Mouse (Mus musculus): ENCODE results near the gene Crybb2. TPM values are rescaled to one million over a fixed set of nuclear protein-coding genes. Genes with fewer than 3 reads are reported as not detected.

Crybb2 gene
- total RNA-seq, 2 experiments from 2014 or later: not detected

DNA sequence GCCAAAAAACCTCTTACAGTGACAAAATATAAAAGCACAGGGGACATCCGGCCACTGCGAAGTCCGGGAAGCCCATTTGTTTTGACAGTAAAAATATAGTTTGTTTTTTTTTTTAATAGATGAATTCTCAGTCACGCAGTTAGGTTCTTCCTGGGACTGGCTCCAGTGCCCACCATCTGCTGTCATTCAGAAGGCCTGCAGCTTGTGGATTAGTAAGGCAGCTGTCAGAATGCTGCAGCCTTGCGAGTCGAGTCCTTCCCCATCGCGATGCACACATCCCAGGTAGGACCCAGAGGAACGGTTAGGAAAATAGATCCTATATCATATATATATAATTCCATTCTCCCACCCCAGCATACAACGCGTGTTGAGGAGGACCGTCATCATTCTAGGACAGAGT lies 16.5 kb upstream of the Crybb2 start:
- peak in 1 of 2 experiments; percentile 73 for DNase-seq (ENCODE audit: low spot score in 2 of 2)
- H3K27ac ChIP-seq: peak overlapping the region; percentile 33; the same call in 1 of the 2 replicates
- no peak overlapping the region for H3K4me3 ChIP-seq
- no peak for TF ChIP-seq CTCF (conservative IDR thresholded peaks at IDR 0.05)

DNA sequence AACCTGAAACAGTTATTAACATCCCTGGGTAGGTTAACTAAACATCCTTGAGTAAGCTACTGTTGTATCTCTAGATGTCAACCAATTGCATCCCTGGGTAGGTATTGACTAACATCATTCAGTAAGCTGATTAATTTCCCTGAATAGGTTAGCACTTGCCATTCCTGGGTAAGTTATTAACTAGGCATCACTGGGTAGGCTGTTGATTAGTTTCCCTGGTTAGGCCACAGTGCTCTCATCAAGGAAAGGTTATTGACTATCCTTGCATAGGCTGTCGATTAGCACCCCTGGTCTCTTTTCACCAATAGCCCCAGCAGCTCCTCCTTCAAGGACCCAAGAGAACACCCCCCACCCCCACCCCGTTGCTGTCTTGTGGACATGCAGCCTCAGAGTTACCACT lies 16.0 kb upstream of the Crybb2 start:
- no peak overlapping the region for H3K4me3 ChIP-seq
- H3K27ac ChIP-seq: peak overlapping the region; percentile 25; the same call in 1 of the 2 replicates
- no peak for TF ChIP-seq CTCF (conservative IDR thresholded peaks at IDR 0.05)
- DNase-seq (ENCODE audit: low spot score in 2 of 2): no peak

DNA sequence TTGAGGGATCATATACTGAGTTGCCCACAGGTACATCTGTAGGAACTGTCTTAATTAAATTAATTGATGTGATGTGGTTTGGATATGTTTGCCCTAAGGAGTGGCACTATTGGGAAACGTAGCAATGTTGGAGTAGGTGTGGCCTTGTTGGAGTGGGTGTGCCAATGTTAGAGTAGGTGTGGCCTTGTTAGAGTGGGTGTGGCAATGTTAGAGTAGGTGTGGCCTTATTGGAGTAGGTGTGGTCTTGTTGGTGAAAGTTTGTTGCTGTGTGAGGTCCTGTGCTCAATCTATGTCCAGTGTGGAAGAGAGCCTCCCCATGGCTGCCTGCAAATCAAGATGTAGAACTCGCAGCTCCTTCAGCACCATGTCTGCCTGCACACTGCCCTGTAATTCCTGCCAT lies 14.4 kb upstream of the Crybb2 start:
- no peak for TF ChIP-seq CTCF (conservative IDR thresholded peaks at IDR 0.05)
- H3K27ac ChIP-seq: no peak overlapping the region
- DNase-seq (ENCODE audit: low spot score in 2 of 2): no peak
- H3K4me3 ChIP-seq: no peak overlapping the region

DNA sequence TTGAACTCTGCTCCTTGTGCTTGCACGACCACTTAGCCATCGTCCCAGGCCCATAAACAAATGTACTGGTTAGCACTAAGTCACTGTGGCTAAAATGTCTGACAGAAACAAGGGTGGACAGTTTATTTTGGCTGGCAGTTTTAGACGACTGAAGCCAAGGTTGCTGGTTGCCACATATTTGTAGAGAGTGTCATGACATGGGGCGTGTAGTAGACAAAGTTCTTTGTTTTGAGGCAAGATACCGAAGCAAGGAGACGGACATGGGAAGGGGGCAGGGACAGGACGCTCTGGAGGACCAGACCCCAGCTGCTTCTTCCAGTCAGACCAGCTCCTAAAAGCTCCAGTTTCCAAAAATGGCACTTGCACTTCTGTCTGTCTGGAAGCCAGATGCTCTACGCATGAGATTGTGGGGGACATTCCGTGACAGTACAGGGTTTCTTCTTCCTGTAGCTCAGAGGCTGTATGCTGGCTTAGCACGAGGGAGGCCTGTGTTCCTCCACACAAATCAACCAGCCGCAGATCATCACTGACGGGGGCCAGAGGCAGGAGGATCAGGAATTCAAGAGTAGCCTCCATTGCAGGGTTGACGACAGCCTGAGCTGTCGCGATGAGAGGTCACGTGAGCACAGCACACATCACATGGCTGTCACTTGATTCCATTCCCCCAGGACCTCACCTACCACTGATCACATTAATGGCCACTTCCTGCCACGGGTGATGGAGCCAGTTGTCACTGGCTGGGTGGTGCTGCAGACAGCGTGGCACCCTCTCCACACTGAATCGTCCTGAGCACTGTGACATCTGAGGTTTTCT lies 12.6 kb upstream of the Crybb2 start:
- H3K4me3 ChIP-seq: no peak overlapping the region
- TF ChIP-seq CTCF (conservative IDR thresholded peaks at IDR 0.05): no peak
- H3K27ac ChIP-seq: peak overlapping the region; percentile 29; the same call in 1 of the 2 replicates
- no peak for DNase-seq (ENCODE audit: low spot score in 2 of 2)

DNA sequence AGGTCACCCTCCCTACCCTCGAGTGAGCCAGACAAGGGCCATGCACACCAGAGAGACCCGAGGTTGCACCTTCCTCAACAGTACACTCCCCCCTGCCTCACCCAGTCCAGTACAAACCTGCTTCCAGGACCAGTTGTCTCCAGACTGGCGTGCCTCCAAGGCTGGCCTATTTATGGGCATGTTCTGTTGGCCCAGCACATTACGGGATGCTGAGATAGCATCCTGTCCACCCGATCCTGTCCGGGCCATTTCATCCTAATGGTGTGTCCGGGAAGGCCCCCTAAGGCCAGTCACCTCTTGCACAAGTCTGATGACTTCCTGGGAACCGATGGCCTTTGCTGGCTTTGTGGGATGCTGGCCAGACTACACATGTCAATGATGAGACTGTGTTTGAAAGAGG lies 11.5 kb upstream of the Crybb2 start, which contains the start of gene Crybb3:
TSS of gene Crybb3 (minus strand) at position 146 of the 400 bp plus-strand sequence.
- no peak for TF ChIP-seq CTCF (conservative IDR thresholded peaks at IDR 0.05)
- no peak for DNase-seq (ENCODE audit: low spot score in 2 of 2)
- peak within 1 kb of the TSS; percentile 29; the same call in 1 of the 2 replicates for H3K27ac ChIP-seq
- no peak within 1 kb of the TSS for H3K4me3 ChIP-seq

DNA sequence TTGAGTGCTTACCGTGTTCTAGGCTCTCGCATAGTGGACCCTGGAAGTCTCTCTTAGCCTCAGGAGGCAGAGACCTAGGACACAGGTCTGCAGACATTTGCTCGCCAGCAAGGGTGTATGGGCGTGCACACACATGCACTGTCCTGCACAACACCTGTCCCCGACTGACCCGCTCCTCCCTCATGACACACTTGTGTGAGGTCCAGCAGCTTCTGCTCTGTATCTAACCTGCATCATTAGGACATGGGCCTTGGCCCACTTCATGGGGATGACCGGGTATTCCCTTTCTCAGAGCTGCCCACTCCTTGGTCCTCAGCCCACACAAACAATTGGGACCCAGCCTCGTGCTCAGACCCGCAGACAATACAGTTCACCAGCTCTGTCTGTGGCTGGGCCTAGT lies 11.1 kb upstream of the Crybb2 start:
- Histone ChIP-seq H3K27ac (no peak overlapping the region), H3K4me3 (no peak overlapping the region)
- no peak for TF ChIP-seq CTCF (conservative IDR thresholded peaks at IDR 0.05)
- no peak for DNase-seq (ENCODE audit: low spot score in 2 of 2)

DNA sequence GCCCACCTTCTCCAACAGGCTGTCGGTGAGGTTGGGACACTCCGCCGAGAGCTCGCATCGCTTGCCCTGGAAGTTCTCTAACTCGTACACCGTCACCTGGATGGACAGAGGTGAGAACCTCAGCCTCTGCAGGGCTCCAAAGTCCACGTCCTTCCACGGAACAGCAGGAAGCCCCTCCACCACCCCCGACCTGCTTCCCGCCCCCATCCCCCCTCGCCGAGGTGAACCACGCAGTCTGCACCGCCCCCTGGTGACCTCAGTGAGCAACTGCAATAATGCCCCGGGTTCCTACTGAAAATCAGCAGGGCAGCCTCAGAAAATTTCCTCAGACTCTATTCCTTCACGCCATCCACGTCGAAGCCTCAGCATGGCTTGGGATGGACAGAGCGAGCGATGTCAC lies 9.9 kb upstream of the Crybb2 start:
- Histone ChIP-seq H3K27ac (no peak overlapping the region), H3K4me3 (peak overlapping the region; percentile 37)
- peak; percentile 81 for TF ChIP-seq CTCF (conservative IDR thresholded peaks at IDR 0.05)
- DNase-seq (ENCODE audit: low spot score in 2 of 2): peak in 1 of 2 experiments; percentile 69

DNA sequence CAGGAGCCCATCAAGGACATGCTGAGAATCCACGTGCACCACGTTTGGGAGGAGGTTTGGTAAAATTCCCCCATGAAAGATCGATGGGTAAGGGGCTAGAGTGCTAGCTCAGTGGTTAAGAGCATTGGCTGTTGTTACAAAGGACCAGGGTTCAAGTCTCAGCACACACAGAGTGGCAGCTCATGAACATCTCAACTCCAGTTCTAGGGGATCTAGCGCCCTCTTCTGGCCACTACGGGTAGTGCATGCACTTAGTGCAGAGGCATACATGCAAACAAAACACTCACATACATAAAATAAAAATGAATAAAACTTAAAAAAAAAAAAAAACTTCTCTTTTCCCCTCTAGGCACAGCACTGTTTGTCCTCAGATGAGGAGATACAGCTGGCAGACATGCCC lies 8.8 kb upstream of the Crybb2 start:
- Histone ChIP-seq H3K4me3 (no peak overlapping the region), H3K27ac (no peak overlapping the region)
- peak; percentile 74 for TF ChIP-seq CTCF (conservative IDR thresholded peaks at IDR 0.05)
- DNase-seq (ENCODE audit: low spot score in 2 of 2): no peak

DNA sequence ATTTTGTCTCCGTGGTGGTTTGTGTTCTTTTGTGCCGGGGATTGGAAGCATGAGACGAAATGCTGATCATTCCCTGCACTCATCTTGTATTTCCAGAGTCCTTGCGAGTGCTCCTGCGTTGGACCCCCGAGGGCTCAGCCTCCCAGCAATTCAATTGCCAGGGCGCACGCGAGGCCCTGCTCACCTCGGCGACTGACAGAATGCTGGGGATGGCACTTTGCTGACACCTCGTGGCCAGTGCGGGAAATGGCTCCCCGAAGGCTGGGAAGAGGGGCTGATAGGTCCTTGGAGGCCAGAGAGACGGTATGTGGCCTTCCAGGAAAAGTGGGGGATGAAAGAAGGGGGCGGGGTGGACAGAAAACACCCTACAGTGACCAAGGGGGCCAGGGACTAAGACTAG lies 15.6 kb downstream of the Crybb2 start:
- TF ChIP-seq CTCF (conservative IDR thresholded peaks at IDR 0.05): peak; percentile 89
- Histone ChIP-seq H3K27ac (no peak overlapping the region), H3K4me3 (no peak overlapping the region)
- peak; percentile 84 to 94 for DNase-seq (ENCODE audit: low spot score in 2 of 2)

DNA sequence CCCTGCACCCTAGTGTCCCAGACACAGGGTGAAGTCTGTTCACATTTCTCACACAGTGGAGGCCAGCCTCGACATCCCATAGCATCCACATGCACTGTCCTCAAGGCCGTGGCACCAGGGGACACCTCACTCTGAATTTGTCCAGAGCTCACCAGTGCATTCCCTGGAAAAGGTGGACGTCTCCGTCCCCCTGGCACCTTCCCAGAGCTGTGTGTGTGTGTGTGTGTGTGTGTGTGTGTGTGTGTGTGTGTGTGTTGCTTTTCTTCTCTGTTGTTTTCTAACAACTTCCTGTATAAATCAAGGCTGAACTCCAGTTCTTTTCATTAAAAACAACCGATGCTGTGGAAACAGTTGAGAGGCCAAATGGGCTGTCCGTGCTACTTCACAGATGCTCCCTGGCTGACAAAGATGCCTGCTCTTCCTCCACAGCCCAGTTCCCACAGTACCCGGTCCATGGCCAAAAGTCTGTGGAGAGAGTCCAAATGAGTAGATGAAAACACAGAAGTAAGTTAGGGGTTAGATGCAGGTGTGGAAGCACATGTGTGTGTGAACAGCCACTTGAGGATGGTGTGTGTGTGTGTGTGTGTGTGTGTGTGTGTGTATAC lies 19.2 kb downstream of the Crybb2 start:
- TF ChIP-seq CTCF (conservative IDR thresholded peaks at IDR 0.05): no peak
- H3K27ac ChIP-seq: peak overlapping the region; percentile 79
- DNase-seq (ENCODE audit: low spot score in 2 of 2): no peak
- no peak overlapping the region for H3K4me3 ChIP-seq

DNA sequence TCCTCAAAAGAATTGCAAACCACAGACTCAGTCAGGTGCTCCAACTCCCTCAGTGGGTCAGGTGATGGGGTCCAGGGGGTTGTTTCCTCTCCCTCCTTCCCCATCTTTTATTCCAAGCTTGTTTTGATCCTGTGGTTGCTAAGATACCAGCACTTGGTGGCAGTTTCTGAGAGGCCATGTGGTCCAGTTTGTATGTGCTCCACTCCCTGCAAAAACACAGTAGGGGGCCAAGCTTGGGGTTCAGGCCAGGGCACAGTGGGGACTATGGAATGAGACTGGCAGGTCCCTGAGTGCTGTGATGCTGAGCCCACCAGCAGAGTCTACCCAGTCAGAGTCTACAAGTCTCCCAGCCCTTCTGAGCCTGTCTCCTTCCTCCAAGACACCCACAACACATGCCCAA lies 20.0 kb downstream of the Crybb2 start:
- DNase-seq (ENCODE audit: low spot score in 2 of 2): peak in 1 of 2 experiments; percentile 47
- Histone ChIP-seq H3K27ac (peak overlapping the region; percentile 79), H3K4me3 (no peak overlapping the region)
- no peak for TF ChIP-seq CTCF (conservative IDR thresholded peaks at IDR 0.05)

DNA sequence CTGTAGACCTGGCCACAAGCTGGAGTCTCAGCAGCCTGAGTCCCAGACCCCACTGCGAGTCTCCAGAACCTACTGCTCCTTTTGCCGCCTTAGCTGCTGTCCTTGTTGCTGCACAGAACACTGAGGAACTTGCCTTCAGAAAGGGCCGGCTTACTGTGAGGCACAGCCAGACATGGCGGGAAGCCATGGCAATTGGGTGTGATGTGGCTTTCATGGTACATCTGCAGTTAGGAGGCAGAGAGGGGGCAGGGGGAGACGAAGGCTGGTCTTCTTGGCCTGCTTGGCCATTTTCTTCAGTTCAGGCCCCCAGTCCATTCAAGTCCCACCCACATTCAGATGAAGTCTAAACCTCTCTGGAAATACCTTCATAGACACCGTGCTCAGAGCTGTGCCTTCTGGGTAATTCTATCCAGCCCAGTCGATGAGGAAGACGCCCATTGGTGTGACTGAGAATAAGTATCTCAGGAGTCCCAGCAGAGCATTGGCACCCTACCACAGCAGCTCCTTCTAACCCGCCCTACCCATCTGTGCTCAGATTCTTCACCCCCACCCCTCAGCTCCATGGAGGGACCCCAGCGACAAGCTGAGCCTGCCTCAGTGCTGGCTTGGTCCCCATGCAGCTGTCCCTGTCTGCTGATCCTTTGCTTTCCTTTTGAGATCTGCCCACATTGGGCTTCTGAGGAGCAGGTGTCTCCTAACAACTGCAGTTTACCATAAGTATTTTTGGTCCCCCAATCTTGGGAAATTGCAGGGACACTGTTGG lies 24.2 kb downstream of the Crybb2 start:
- no peak for TF ChIP-seq CTCF (conservative IDR thresholded peaks at IDR 0.05)
- peak in 1 of 2 experiments; percentile 44 for DNase-seq (ENCODE audit: low spot score in 2 of 2)
- Histone ChIP-seq H3K4me3 (no peak overlapping the region), H3K27ac (peak overlapping the region; percentile 49)

DNA sequence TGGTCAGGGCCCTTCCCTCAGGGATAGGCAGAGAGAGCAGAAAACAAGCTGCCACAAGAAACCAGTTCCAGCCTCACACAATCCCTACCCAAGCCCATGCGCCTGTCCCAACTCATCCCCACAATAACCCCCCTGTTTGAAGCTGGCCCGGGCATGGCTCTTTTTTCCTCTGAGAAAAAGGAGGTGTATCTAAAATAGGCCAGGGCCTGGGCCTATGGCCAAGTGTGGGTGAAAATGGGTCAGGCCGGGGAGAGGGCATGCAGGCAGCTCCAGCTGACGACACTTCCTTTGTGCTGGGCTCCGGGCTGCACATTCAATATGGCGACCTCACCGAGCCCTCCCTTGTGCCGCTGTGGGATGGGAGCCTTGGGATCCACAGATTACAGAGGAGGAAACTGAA lies 26.4 kb downstream of the Crybb2 start:
- no peak for TF ChIP-seq CTCF (conservative IDR thresholded peaks at IDR 0.05)
- peak overlapping the region; percentile 84 for H3K27ac ChIP-seq
- H3K4me3 ChIP-seq: no peak overlapping the region
- DNase-seq (ENCODE audit: low spot score in 2 of 2): peak; percentile 51 to 70

Data from layer of hippocampus, adult 2 months (tissue).